Mouse (Mus musculus) liver, embryonic 15.5 days (tissue): ENCODE measurements around the gene Tenm4. TPM values are rescaled to one million over a fixed set of nuclear protein-coding genes. Genes with fewer than 3 reads are reported as not detected.

Experiments used
- ATAC-seq: fragments of 200-750 bp; cut with Nextera tagmentation; 2 replicates; pipeline ENCODE4 v1.8.0; 2017; ENCODE audit warnings: moderate number of reproducible peaks, mild to moderate bottlenecking, moderate library complexity; ENCODE audit not compliant: insufficient read depth
- H3K27ac ChIP-seq: fragments of 300-500 bp; sonication (generic); replicated peaks from 2 replicates; pipeline ENCODE4 v1.5.1; 2015; ENCODE audit warnings: mild to moderate bottlenecking, inconsistent platforms
- H3K27me3 ChIP-seq: fragments of 300-500 bp; sonication (generic); 2 replicates; pipeline ENCODE4 v1.6.1; 2015; ENCODE audit warnings: mild to moderate bottlenecking, inconsistent platforms
- H3K36me3 ChIP-seq: fragments of 300-500 bp; sonication (generic); replicated peaks from 2 replicates; pipeline ENCODE4 v1.6.1; 2015; ENCODE audit warnings: moderate library complexity, mild to moderate bottlenecking, inconsistent platforms
- H3K4me1 ChIP-seq: fragments of 300-500 bp; sonication (generic); replicated peaks from 2 replicates; pipeline ENCODE4 v1.6.1; 2015; ENCODE audit warnings: inconsistent platforms
- H3K4me2 ChIP-seq: fragments of 300-500 bp; sonication (generic); 2 replicates; pipeline ENCODE4 v1.6.1; 2015; ENCODE audit warnings: moderate library complexity, mild to moderate bottlenecking, inconsistent platforms
- H3K4me3 ChIP-seq: fragments of 300-500 bp; sonication (generic); replicated peaks from 2 replicates; pipeline ENCODE4 v1.5.1; 2015; ENCODE audit warnings: mild to moderate bottlenecking, inconsistent platforms
- H3K9ac ChIP-seq: fragments of 300-500 bp; sonication (generic); 2 replicates; pipeline ENCODE4 v1.6.1; 2015; ENCODE audit warnings: moderate library complexity, mild to moderate bottlenecking, inconsistent platforms
- H3K9me3 ChIP-seq: fragments of 300-500 bp; sonication (generic); replicated peaks from 2 replicates; pipeline ENCODE4 v1.6.1; 2016; ENCODE audit warnings: inconsistent platforms
- WGBS: fragments of 180-500 bp; shearing (Covaris S2); methylation state at CpG from one replicate; pipeline ENCODE4 v1.1.7; 2015; ENCODE audit warnings: mixed read lengths; ENCODE audit not compliant: insufficient replicate concordance; 5-methylcytosine and 5-hydroxymethylcytosine counted together
- polyA plus RNA-seq: library from polyadenylated mRNA; unstranded; fragments of >200 nt; fragmentation: Nextera tagmentation; extraction: Ambion mirVana; gene quantifications from 2 replicates; pipeline ENCODE4 v1.2.1, GENCODE M21; 2015

Gene Tenm4
- polyA plus RNA-seq, 1 experiment from 2014 or later, result 0.69 TPM

DNA sequence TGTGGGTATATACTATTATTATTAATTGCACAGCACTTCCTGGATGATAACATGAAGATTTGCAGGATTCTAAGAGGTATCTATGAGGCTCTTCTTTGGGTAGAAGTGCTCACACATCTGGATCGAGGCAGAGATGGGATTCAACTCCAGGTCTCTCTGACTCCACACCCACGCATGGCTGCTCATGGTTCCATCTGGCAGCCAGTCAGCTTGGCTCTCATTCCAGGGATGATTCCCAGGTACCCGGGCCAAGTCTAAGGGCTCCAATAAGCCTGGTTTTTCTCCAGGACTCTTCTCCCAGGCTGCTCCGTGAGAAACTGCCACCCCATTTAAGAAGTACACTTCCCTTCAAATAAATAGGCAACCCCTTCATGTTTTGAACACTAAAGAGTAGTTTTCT lies 394.8 kb downstream of the Tenm4 start:
- no peaks in the 10 kb centered on the region for H3K36me3 ChIP-seq
- H3K4me1 ChIP-seq, result no peaks in the 10 kb centered on the region
- H3K9ac ChIP-seq, result no peak overlapping the region
- H3K27me3 ChIP-seq, result no peaks in the 10 kb centered on the region
- 34% methylated on average over 4 of the region's 4 CpGs for WGBS
- no peak overlapping the region for H3K4me3 ChIP-seq
- H3K27ac ChIP-seq, result no peak overlapping the region
- no peaks in the 10 kb centered on the region for H3K9me3 ChIP-seq
- no peak overlapping the region for H3K4me2 ChIP-seq
- no peak for ATAC-seq

DNA sequence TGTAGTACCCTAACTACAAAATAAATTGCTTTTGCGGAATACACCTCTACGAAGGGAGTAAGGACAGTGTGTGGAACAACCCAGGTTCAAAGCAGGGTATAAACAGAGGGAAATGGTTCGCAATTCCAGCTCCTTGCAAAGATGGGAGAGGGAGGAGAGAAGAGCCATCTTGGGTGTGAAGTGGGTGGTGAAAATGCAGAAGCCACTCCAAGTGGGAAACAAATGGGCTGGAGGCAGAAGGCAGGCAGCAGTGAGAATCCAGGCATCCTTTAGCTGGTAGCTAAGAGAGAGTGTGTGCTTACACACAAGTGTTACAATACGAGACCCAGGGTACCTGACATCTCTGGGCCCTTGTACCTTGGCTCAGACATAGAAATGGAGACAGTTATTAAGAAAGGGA lies 395.2 kb downstream of the Tenm4 start:
- Histone ChIP-seq H3K36me3 (no peaks in the 10 kb centered on the region), H3K9ac (no peak overlapping the region), H3K27me3 (no peaks in the 10 kb centered on the region), H3K27ac (no peak overlapping the region), H3K4me1 (no peaks in the 10 kb centered on the region), H3K4me3 (no peak overlapping the region), H3K4me2 (no peak overlapping the region), H3K9me3 (no peaks in the 10 kb centered on the region)
- 49% methylated on average over 4 of the region's 4 CpGs for WGBS
- no peak for ATAC-seq

DNA sequence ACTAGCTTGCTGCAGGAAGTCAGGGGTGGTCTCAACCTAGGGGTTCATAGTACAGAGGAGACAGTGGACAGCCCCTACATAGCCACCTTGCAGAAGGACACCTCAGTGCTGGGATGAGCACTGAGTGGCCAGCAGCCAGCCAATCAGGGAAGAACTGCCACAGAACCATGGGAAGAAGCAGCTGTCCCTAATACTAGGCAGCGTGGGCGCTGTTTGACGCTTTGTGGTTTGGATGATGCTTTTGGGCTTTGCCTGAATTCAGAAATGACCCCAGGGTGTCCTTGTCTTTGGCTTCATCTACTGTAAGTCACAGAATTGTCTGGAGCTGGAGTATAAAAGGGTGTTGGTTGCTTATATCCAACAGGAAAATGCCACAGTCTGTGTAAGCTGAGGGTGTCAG lies 397.0 kb downstream of the Tenm4 start:
- Histone ChIP-seq H3K27ac (no peak overlapping the region), H3K4me1 (no peaks in the 10 kb centered on the region), H3K9ac (no peak overlapping the region), H3K4me3 (no peak overlapping the region), H3K36me3 (no peaks in the 10 kb centered on the region), H3K27me3 (no peaks in the 10 kb centered on the region), H3K4me2 (no peak overlapping the region), H3K9me3 (no peaks in the 10 kb centered on the region)
- no peak for ATAC-seq
- 68% methylated on average over 3 of the region's 3 CpGs for WGBS

DNA sequence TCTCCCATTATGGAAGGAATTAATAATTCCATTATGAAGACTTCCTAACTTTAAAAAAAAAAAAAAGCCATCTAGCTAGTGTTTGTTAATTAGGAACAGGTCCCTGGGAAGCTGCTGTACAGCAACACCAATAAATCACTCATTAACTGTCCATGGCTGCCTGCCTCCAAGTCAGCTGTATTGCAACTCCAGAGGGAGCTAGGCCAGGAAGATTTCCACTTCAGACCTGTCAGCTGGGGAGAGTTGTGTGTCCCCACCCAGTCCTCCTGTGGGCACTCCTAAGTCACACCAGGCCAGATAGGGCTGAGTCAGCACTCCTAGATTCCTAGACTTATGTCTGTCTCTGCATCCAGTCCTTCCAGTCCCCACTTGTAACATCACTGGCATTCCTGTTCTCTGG lies 399.9 kb downstream of the Tenm4 start:
- ATAC-seq, result no peak
- H3K4me1 ChIP-seq, result no peaks in the 10 kb centered on the region
- no peak overlapping the region for H3K4me3 ChIP-seq
- H3K9ac ChIP-seq, result no peak overlapping the region
- no peaks in the 10 kb centered on the region for H3K9me3 ChIP-seq
- no peaks in the 10 kb centered on the region for H3K27me3 ChIP-seq
- no peak overlapping the region for H3K4me2 ChIP-seq
- no peaks in the 10 kb centered on the region for H3K36me3 ChIP-seq
- H3K27ac ChIP-seq, result no peak overlapping the region

DNA sequence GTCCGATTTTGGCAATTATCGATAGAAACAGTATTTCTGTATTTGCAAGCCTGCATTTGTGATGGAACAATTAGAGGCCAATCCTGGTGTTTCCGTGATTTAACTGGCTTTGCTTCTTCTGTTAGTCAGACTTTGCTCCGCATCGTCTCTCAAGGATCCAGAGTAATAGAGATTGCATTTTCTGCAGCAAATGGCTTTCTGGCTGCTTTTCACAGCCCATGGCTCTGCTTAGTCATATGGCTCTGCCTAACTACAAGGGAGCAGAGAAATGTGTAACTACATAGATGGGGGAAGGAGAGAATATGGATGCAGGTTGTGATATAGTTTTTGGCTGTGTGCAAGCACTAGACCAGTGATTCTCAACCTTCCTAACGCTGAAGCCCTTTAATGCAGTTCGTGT lies 401.9 kb downstream of the Tenm4 start:
- no peak overlapping the region for H3K27ac ChIP-seq
- H3K9ac ChIP-seq, result no peak overlapping the region
- no peak overlapping the region for H3K4me2 ChIP-seq
- no peak for ATAC-seq
- no peaks in the 10 kb centered on the region for H3K36me3 ChIP-seq
- 71% methylated on average over 7 of the region's 7 CpGs for WGBS
- no peaks in the 10 kb centered on the region for H3K4me1 ChIP-seq
- H3K4me3 ChIP-seq, result no peak overlapping the region
- H3K27me3 ChIP-seq, result no peaks in the 10 kb centered on the region
- no peaks in the 10 kb centered on the region for H3K9me3 ChIP-seq

DNA sequence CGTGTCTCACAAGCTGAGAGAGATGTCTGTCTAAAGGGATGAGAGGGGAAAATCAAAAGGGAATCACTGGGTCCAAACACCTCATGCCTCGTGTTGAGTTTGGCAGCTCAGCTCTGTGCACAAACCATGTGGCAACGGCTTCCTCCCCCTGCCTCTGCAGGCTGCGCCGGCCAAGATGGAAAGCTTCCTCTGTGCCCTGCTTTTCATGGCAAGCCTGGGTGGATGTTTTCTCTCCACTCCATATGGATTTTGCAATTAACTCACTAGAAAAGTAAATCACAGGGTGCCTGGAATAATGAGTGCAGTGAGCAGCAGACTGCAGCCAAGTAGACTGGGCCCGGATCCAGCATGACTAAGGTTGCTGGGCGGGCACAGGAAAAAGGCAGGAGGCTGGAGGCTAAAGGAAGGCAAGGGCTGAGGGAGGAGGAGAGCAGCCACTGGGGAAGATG lies 404.2 kb downstream of the Tenm4 start:
- Histone ChIP-seq H3K4me1 (no peaks in the 10 kb centered on the region), H3K4me2 (no peak overlapping the region), H3K9me3 (no peaks in the 10 kb centered on the region), H3K4me3 (no peak overlapping the region), H3K27ac (no peak overlapping the region), H3K36me3 (no peaks in the 10 kb centered on the region), H3K27me3 (no peaks in the 10 kb centered on the region), H3K9ac (no peak overlapping the region)
- no peak for ATAC-seq
- WGBS, result 57% methylated on average over 7 of the region's 7 CpGs

DNA sequence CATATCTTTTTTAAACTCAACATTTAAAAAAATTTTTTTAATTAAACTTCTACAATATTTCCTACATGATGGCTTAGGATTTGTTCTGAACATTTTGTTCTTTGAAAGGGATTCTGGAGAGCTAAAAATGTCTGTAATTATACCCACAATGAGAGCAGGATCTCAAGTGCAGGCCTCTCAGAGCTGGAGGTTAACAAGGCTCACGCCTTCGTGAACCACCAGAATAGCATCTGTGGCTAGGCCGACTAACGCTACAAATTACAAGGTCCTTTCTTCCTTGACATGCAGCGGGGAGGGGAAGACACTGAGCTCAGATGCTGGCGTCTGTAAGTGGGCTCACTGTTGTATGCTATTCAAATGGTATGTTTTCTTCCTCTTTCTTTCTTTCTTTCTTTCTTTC lies 411.7 kb downstream of the Tenm4 start:
- Histone ChIP-seq H3K9ac (no peak overlapping the region), H3K9me3 (no peaks in the 10 kb centered on the region), H3K27ac (no peak overlapping the region), H3K36me3 (no peaks in the 10 kb centered on the region), H3K4me2 (no peak overlapping the region), H3K4me3 (no peak overlapping the region), H3K27me3 (no peaks in the 10 kb centered on the region), H3K4me1 (no peaks in the 10 kb centered on the region)
- no peak for ATAC-seq
- 51% methylated on average over 6 of the region's 6 CpGs for WGBS

DNA sequence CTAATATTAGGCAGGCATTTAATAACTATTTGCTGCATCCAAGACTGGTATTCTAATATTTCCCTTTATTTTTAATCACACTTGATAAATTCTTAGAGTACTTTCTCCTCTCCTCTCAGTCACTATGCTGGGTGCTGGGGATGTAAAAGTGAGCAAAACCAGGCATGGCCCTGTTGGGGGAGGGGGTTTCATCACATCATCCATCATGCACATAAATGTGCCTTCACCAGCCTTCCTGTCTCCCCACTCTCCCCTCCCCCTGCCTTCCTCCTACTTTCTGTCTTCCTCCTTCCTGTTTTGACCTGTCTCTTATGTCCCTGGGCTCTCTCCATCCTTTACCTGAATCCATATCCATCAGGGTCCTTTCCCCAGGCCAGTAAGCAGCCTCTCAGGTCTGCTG lies 416.4 kb downstream of the Tenm4 start:
- Histone ChIP-seq H3K4me2 (no peak overlapping the region), H3K27ac (no peak overlapping the region), H3K27me3 (no peaks in the 10 kb centered on the region), H3K9ac (no peak overlapping the region), H3K9me3 (no peaks in the 10 kb centered on the region), H3K4me3 (no peak overlapping the region), H3K36me3 (no peaks in the 10 kb centered on the region), H3K4me1 (no peaks in the 10 kb centered on the region)
- ATAC-seq, result no peak

DNA sequence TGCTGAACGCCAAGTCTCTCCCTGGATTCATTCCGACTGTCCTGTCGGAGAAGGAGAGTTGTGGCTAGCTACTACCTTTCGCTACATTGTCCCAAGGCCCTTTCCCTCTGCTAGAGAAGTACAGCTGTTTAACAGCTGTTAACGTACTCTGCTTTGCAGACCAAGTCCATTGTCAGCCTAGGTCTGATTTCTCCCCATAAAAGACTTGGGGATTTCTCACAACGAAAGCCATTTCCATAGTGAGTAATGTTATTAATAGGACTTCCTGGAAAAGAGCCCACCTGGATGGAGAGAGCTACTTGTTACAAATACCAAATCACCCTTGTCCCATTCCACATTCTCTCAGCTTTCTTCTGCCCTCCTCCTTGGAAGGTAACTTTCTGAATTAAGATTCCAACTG lies 417.5 kb downstream of the Tenm4 start:
- no peaks in the 10 kb centered on the region for H3K4me1 ChIP-seq

DNA sequence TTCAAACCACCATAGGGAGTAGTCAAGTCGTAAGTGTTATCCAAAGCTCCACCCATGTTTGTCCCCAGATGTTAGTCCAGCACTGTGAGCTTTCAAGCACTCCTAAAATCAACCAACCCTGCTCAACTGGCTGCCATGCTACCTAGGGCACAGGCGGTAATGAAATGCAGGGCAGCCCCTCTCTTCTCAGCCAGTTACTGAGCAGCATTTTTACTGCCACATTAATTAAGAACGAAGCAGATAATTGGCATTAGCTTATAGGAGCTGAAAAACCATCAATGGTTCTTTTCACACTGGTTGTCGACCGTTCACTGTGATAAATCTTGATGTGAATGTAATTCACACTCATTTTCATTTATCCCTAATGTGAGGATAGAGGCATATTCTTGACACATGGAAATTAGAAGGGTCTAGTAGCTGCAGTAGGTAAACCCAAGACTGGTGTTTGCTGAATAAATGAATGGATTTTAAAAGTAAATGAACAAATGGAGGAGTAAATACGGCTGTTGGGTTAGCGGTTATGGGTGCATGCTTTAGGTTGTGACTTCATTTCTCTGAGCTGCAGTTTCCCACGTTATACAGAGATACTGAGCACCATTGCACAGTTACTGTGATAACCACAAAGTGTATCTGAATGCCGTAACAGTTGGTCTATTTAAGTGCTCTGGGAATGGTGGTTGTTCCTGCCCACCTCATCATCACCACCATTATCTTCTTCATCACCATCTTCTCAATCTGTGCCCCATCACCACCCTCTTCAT lies 424.7 kb downstream of the Tenm4 start:
- no peak for ATAC-seq
- Histone ChIP-seq H3K9me3 (no peaks in the 10 kb centered on the region), H3K4me3 (no peak overlapping the region), H3K4me2 (no peak overlapping the region), H3K27ac (no peak overlapping the region), H3K4me1 (no peaks in the 10 kb centered on the region), H3K9ac (no peak overlapping the region), H3K36me3 (no peaks in the 10 kb centered on the region), H3K27me3 (no peaks in the 10 kb centered on the region; the same call in 1 of the 2 replicates)
- 60% methylated on average over 9 of the region's 9 CpGs for WGBS

More for the DNA sequence above, 417.5 kb downstream of the Tenm4 start:
- 66% methylated on average over 6 of the region's 6 CpGs for WGBS
- H3K27me3 ChIP-seq, result no peaks in the 10 kb centered on the region
- no peak overlapping the region for H3K9ac ChIP-seq
- no peak overlapping the region for H3K27ac ChIP-seq
- no peaks in the 10 kb centered on the region for H3K9me3 ChIP-seq
- H3K4me2 ChIP-seq, result no peak overlapping the region
- no peak overlapping the region for H3K4me3 ChIP-seq
- H3K36me3 ChIP-seq, result no peaks in the 10 kb centered on the region
- no peak for ATAC-seq

DNA sequence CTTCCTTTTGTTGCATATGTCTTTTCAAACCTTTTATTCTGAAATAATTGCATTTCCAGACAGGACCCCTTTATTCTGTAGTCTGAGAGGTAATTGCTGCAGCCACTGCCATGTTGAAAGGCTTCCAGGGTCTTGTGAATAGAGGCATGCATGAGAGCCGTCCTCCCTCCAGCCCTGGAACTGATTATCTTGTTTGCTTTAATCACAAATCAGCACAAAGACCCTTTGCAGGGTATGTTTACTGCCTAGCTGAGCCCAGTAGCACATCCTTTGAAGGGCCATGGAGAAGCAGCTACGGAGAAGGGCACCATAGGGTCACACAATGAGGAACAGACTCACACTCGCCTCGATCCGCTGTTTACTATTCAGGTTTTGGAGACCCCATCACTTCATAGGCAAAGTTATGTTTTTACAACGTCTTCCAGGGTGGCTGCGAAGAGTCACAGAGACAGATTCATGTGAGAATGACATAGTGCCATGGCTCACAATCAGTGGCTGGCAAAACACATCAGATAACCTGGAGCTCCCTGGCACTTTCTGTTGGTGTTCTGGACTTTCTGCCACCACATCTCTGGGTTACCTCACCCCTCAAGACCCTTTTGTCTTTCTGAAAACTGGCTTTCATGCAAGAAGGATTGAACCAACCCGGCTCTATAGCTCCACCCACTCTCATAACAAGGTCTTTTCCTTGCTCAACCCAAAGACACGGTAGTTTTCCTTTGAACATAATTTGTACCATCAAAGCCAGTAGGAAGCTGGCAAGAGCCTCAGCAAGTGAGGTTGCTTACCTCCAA lies 425.6 kb downstream of the Tenm4 start:
- WGBS, result 48% methylated on average over 9 of the region's 9 CpGs
- Histone ChIP-seq H3K9me3 (no peaks in the 10 kb centered on the region), H3K4me1 (no peaks in the 10 kb centered on the region), H3K27ac (no peak overlapping the region), H3K9ac (no peak overlapping the region), H3K4me2 (no peak overlapping the region), H3K4me3 (no peak overlapping the region), H3K36me3 (no peaks in the 10 kb centered on the region), H3K27me3 (no peaks in the 10 kb centered on the region; the same call in 1 of the 2 replicates)
- no peak for ATAC-seq
